Mouse (Mus musculus) adrenal gland, adult 2 months (tissue): ENCODE data around the gene Mapk11. TPM values are rescaled to one million over a fixed set of nuclear protein-coding genes. Genes with fewer than 3 reads are reported as not detected.
A peak's percentile ranks its signal among the peaks of the same experiment; 100 is the strongest.

Experiments used
- DNase-seq: peaks from one replicate; pipeline ENCODE4 v3.0.0; 2021
- long read RNA-seq: library from polyadenylated mRNA; stranded (forward); transcript quantifications from one replicate; pipeline ENCODE4 v2.0.0, GENCODE M21; 2021
- polyA plus RNA-seq: library from polyadenylated mRNA; depleted of rRNA; stranded (reverse); fragments of >200 nt; gene quantifications from 2 replicates; pipeline ENCODE4 v1.2.3, GENCODE M21; 2012; rRNA removed
- total RNA-seq, 2 experiments: library from RNA; stranded (reverse); gene quantifications; 2 replicates each; pipeline ENCODE4 v1.2.3; 2021

Gene Mapk11
- total RNA-seq (1 to 10 TPM; 2.5 to 3.6 TPM), polyA plus RNA-seq (4.1 and 4.4 TPM in 2 replicates)
- long read RNA-seq, partial matches to known transcripts = 1 of 2 reads
- long read RNA-seq, other reads (novel, unspliced or antisense) = 0 of 2 reads

GRCm38 (mm10) chr15:89149271-89150040, at the start of gene Mapk11:
Mapk11 (minus strand) TSS chr15:89149628.
- DNase-seq = peak; percentile 51

GRCm38 (mm10) chr15:89197056-89197455, 47.6 kb upstream of the Mapk11 start:
- DNase-seq = no peak

- DNase-seq = peak; percentile 97
Measured at GRCm38 (mm10) chr15:89196313-89196706, 46.9 kb upstream of the Mapk11 start, which contains the start of gene Dennd6b. Dennd6b (minus strand) TSS chr15:89196496.

- DNase-seq = peak; percentile 95
Measured at GRCm38 (mm10) chr15:89195690-89196312, 46.4 kb upstream of the Mapk11 start.

- no peak for DNase-seq
Measured at GRCm38 (mm10) chr15:89195261-89195681, 45.8 kb upstream of the Mapk11 start.

GRCm38 (mm10) chr15:89184937-89185227, 35.5 kb upstream of the Mapk11 start:
- DNase-seq = peak; percentile 70

GRCm38 (mm10) chr15:89184141-89184936, 34.9 kb upstream of the Mapk11 start:
- no peak for DNase-seq

- DNase-seq = no peak
Measured at GRCm38 (mm10) chr15:89182842-89183241, 33.4 kb upstream of the Mapk11 start.

- no peak for DNase-seq
Measured at GRCm38 (mm10) chr15:89182328-89182741, 32.9 kb upstream of the Mapk11 start.

GRCm38 (mm10) chr15:89181561-89182270, 32.3 kb upstream of the Mapk11 start:
- no peak for DNase-seq

- peak; percentile 93 for DNase-seq
Measured at GRCm38 (mm10) chr15:89180571-89181229, 31.3 kb upstream of the Mapk11 start, which contains the start of gene Plxnb2. Plxnb2 (minus strand) TSS chr15:89180788.

- DNase-seq = no peak
Measured at GRCm38 (mm10) chr15:89180081-89180541, 30.7 kb upstream of the Mapk11 start.

- DNase-seq = no peak
Measured at GRCm38 (mm10) chr15:89179630-89179964, 30.2 kb upstream of the Mapk11 start.

GRCm38 (mm10) chr15:89178954-89179629, 29.7 kb upstream of the Mapk11 start:
- peak; percentile 92 for DNase-seq

- DNase-seq = no peak
Measured at GRCm38 (mm10) chr15:89178260-89178860, 28.9 kb upstream of the Mapk11 start.

GRCm38 (mm10) chr15:89177576-89178259, 28.3 kb upstream of the Mapk11 start:
- no peak for DNase-seq

GRCm38 (mm10) chr15:89177121-89177520, 27.7 kb upstream of the Mapk11 start:
- peak; percentile 95 for DNase-seq

GRCm38 (mm10) chr15:89175411-89176155, 26.2 kb upstream of the Mapk11 start:
- DNase-seq = no peak

GRCm38 (mm10) chr15:89174889-89175339, 25.5 kb upstream of the Mapk11 start:
- DNase-seq = no peak
